Mouse (Mus musculus): Measurements from ENCODE around the gene Eno1. TPM values are rescaled to one million over a fixed set of nuclear protein-coding genes. Genes with fewer than 3 reads are reported as not detected.
A peak's percentile ranks its signal among the peaks of the same experiment; 100 is the strongest.

Gene Eno1
- polyA plus RNA-seq (2012; rRNA removed) (167 and 215 TPM in 2 replicates), polyA plus RNA-seq (2014; fragmentation: Nextera tagmentation; extraction: Ambion mirVana) (451 and 488 TPM in 2 replicates)

- peak within 1 kb of the TSS; percentile 88 for H3K9ac ChIP-seq (replicated peaks)
- ATAC-seq (ENCODE audit: insufficient read depth) (peak; percentile 93), DNase-seq (ENCODE audit: low read depth in 3 of 3, low spot score in 3 of 3) (peak; percentile 88 to 92 (median 91))
- H3K4me3 ChIP-seq (ENCODE audit: insufficient read depth in 1 of 2, low read depth in 2 of 2, low read length in 2 of 2), result peak within 1 kb of the TSS; percentile 86 to 91
- under 1% methylated on average over 78 of the region's 78 CpGs for WGBS (ENCODE audit: insufficient replicate concordance)
- peak; percentile 34; the same call in 1 of the 2 replicates for TF ChIP-seq CTCF (IDR thresholded peaks at IDR 0.05; ENCODE audit: low read depth)
- TF ChIP-seq EP300 (IDR thresholded peaks at IDR 0.05; ENCODE audit: low read depth), result peak; percentile 44; the same call in 1 of the 2 replicates
- H3K4me2 ChIP-seq (ENCODE audit: low read depth), result peak within 1 kb of the TSS; percentile 97
- no peaks in the 10 kb centered on the region for H3K27me3 ChIP-seq (ENCODE audit: control insufficient read depth, insufficient read depth, low read length)
- peak within 1 kb of the TSS; percentile 73 for H3K27ac ChIP-seq
- H3K36me3 ChIP-seq (replicated peaks; ENCODE audit: control insufficient read depth, insufficient read depth, low read depth), result peaks cover 13% of the 10 kb centered on the region
- peaks cover 30 to 38% of the 10 kb centered on the region in 2 experiments for H3K4me1 ChIP-seq (replicated peaks; ENCODE audit: control insufficient read depth in 2 of 2, insufficient read depth in 2 of 2, low read length in 1 of 2)
- H3K9me3 ChIP-seq (ENCODE audit: control insufficient read depth, low read length), result no peaks in the 10 kb centered on the region
These were observed at the start of gene Eno1 for GRCm38 (mm10) chr4:150236521-150237481. TSS of gene Eno1 (plus strand) at chr4:150236721.

- no peaks in the 10 kb centered on the region for H3K27me3 ChIP-seq (ENCODE audit: control insufficient read depth, insufficient read depth, low read length)
- TF ChIP-seq CTCF (IDR thresholded peaks at IDR 0.05; ENCODE audit: low read depth) (no peak), EP300 (IDR thresholded peaks at IDR 0.05; ENCODE audit: low read depth) (no peak)
- H3K4me1 ChIP-seq (replicated peaks; ENCODE audit: control insufficient read depth in 2 of 2, insufficient read depth in 2 of 2, low read length in 1 of 2), result 0 out of 4 replicates have a peak, but pooled peaks cover 0 to 5% of the 10 kb centered on the region in 2 experiments
- H3K9ac ChIP-seq (replicated peaks), result no peak overlapping the region
- DNase-seq (ENCODE audit: low read depth in 3 of 3, low spot score in 3 of 3) (peak in 1 of 3 experiments; percentile 30), ATAC-seq (ENCODE audit: insufficient read depth) (no peak)
- 0 out of 2 replicates have a peak overlapping the region, but pooled peaks have one; percentile 15 for H3K4me2 ChIP-seq (ENCODE audit: low read depth)
- no peak overlapping the region for H3K4me3 ChIP-seq (ENCODE audit: insufficient read depth in 1 of 2, low read depth in 2 of 2, low read length in 2 of 2)
- 35% methylated on average over 11 of the region's 11 CpGs for WGBS (ENCODE audit: insufficient replicate concordance)
- no peaks in the 10 kb centered on the region for H3K36me3 ChIP-seq (replicated peaks; ENCODE audit: control insufficient read depth, insufficient read depth, low read depth)
- no peak overlapping the region for H3K27ac ChIP-seq
- no peaks in the 10 kb centered on the region for H3K9me3 ChIP-seq (ENCODE audit: control insufficient read depth, low read length)
These were observed 48.3 kb upstream of the Eno1 start for GRCm38 (mm10) chr4:150188236-150188635.

GRCm38 (mm10) chr4:150192199-150192598 is 44.3 kb upstream of the Eno1 start:
- DNase-seq (ENCODE audit: low read depth in 3 of 3, low spot score in 3 of 3) (no peak), ATAC-seq (ENCODE audit: insufficient read depth) (no peak)
- H3K4me2 ChIP-seq (ENCODE audit: low read depth), result no peak overlapping the region

GRCm38 (mm10) chr4:150193915-150194314 is 42.6 kb upstream of the Eno1 start:
- no peaks in the 10 kb centered on the region for H3K4me1 ChIP-seq (replicated peaks; ENCODE audit: control insufficient read depth in 2 of 2, insufficient read depth in 2 of 2, low read length in 1 of 2)
- H3K9me3 ChIP-seq (ENCODE audit: control insufficient read depth, low read length), result no peaks in the 10 kb centered on the region
- 38% methylated on average over 1 of the region's 1 CpGs for WGBS (ENCODE audit: insufficient replicate concordance)
- H3K27ac ChIP-seq, result no peak overlapping the region
- no peak overlapping the region for H3K4me2 ChIP-seq (ENCODE audit: low read depth)
- no peak overlapping the region for H3K4me3 ChIP-seq (ENCODE audit: insufficient read depth in 1 of 2, low read depth in 2 of 2, low read length in 2 of 2)
- H3K27me3 ChIP-seq (ENCODE audit: control insufficient read depth, insufficient read depth, low read length), result no peaks in the 10 kb centered on the region
- ATAC-seq (ENCODE audit: insufficient read depth), result no peak
- TF ChIP-seq EP300 (IDR thresholded peaks at IDR 0.05; ENCODE audit: low read depth) (no peak), CTCF (IDR thresholded peaks at IDR 0.05; ENCODE audit: low read depth) (peak; percentile 90)
- H3K9ac ChIP-seq (replicated peaks), result no peak overlapping the region
- no peaks in the 10 kb centered on the region for H3K36me3 ChIP-seq (replicated peaks; ENCODE audit: control insufficient read depth, insufficient read depth, low read depth)
- no peak for DNase-seq (ENCODE audit: low read depth in 3 of 3, low spot score in 3 of 3)

More at GRCm38 (mm10) chr4:150192199-150192598, 44.3 kb upstream of the Eno1 start:
- no peak overlapping the region for H3K9ac ChIP-seq (replicated peaks)
- no peak for TF ChIP-seq CTCF (IDR thresholded peaks at IDR 0.05; ENCODE audit: low read depth)
- TF ChIP-seq EP300 (IDR thresholded peaks at IDR 0.05; ENCODE audit: low read depth), result no peak
- no peak overlapping the region for H3K4me3 ChIP-seq (ENCODE audit: insufficient read depth in 1 of 2, low read depth in 2 of 2, low read length in 2 of 2)
- H3K9me3 ChIP-seq (ENCODE audit: control insufficient read depth, low read length), result no peaks in the 10 kb centered on the region
- H3K27me3 ChIP-seq (ENCODE audit: control insufficient read depth, insufficient read depth, low read length), result no peaks in the 10 kb centered on the region
- WGBS (ENCODE audit: insufficient replicate concordance), result 56% methylated on average over 6 of the region's 6 CpGs
- no peak overlapping the region for H3K27ac ChIP-seq
- H3K36me3 ChIP-seq (replicated peaks; ENCODE audit: control insufficient read depth, insufficient read depth, low read depth), result no peaks in the 10 kb centered on the region
- H3K4me1 ChIP-seq (replicated peaks; ENCODE audit: control insufficient read depth in 2 of 2, insufficient read depth in 2 of 2, low read length in 1 of 2), result 0 out of 4 replicates have a peak, but pooled peaks cover 0 to 5% of the 10 kb centered on the region in 2 experiments

- TF ChIP-seq EP300 (IDR thresholded peaks at IDR 0.05; ENCODE audit: low read depth) (no peak), CTCF (IDR thresholded peaks at IDR 0.05; ENCODE audit: low read depth) (no peak)
- no peak for ATAC-seq (ENCODE audit: insufficient read depth)
- no peaks in the 10 kb centered on the region for H3K27me3 ChIP-seq (ENCODE audit: control insufficient read depth, insufficient read depth, low read length)
These were observed 38.3 kb upstream of the Eno1 start for GRCm38 (mm10) chr4:150198268-150198667.

More at GRCm38 (mm10) chr4:150198268-150198667, 38.3 kb upstream of the Eno1 start:
- Histone ChIP-seq H3K4me3 (ENCODE audit: insufficient read depth in 1 of 2, low read depth in 2 of 2, low read length in 2 of 2) (no peak overlapping the region), H3K36me3 (replicated peaks; ENCODE audit: control insufficient read depth, insufficient read depth, low read depth) (no peaks in the 10 kb centered on the region), H3K4me1 (replicated peaks; ENCODE audit: control insufficient read depth in 2 of 2, insufficient read depth in 2 of 2, low read length in 1 of 2) (no peaks in the 10 kb centered on the region; a peak in 1 of 4 replicates), H3K4me2 (ENCODE audit: low read depth) (no peak overlapping the region), H3K27ac (no peak overlapping the region), H3K9ac (replicated peaks) (no peak overlapping the region), H3K9me3 (ENCODE audit: control insufficient read depth, low read length) (no peaks in the 10 kb centered on the region)
- DNase-seq (ENCODE audit: low read depth in 3 of 3, low spot score in 3 of 3), result no peak
- 47% methylated on average over 9 of the region's 9 CpGs for WGBS (ENCODE audit: insufficient replicate concordance)

Measured in liver, embryonic 14.5 days (tissue).